Mouse (Mus musculus) CD8-positive naive resting alpha-beta T cell, adult 2 months (primary cell): ENCODE measurements around the gene Esrrg.

ENCODE experiments used
- DNase-seq, 2 experiments: peaks; one replicate each; pipeline ENCODE4 v3.0.0; 2022; ENCODE audit warnings: low read depth in 2 of 2, low spot score in 2 of 2

Esrrg gene

DNA sequence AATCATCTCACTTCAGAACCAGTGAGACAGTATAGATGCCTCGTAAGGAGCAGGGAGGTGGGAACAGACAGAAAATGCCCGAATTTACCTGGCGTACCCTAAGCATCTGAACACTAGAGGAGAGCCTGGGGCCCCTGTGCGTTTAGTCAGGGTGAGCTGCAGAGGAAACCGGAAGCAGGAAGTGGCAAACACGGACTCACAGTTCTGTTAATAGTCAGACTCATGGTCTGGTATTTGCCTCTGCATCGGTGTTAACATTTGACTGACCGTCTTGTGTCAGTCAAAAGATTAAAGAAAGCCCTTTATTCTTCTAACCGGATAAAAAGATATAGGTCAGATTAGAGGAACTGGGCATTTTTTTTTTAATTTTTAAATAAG is 367.8 kb downstream of the Esrrg start:
- no peak for DNase-seq

DNA sequence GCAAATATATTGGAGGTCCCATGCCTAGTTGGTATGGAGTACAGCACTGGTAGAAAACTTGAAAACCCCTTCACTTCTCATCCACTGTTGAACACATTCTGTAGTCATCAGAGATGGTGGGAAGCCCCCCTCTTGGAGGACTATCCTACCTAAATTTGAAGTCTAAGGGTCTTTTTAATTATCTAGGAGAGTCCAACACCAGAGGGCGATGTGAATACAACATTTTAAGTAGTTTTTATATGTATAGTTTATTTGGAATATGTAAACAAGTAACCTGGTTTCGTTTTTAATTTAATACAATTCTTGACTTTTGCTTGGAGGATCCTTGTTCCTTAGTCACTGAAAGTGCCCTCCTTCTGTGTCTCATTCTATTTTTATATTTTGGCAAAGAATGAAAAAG is 372.4 kb downstream of the Esrrg start:
- no peak for DNase-seq

DNA sequence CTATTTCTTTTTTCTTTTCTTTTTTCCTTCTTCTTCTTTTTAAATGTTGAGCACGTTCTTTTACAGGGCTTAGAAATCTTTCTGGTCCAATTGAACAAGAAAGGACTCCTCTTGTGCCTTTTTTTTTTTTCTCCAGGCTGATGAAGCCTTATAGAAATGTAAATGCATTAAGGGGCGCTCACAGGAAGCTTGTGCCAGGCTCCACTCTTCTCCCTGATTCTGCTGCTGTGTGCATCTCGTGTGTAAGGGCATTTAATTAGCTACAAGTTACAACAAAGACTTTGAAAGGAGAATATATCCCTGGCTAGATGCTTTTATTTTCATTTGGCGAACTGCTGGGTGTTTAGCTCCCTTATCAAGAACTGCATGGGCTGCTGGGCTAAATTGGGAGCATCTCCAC is 374.6 kb downstream of the Esrrg start:
- DNase-seq, result no peak

DNA sequence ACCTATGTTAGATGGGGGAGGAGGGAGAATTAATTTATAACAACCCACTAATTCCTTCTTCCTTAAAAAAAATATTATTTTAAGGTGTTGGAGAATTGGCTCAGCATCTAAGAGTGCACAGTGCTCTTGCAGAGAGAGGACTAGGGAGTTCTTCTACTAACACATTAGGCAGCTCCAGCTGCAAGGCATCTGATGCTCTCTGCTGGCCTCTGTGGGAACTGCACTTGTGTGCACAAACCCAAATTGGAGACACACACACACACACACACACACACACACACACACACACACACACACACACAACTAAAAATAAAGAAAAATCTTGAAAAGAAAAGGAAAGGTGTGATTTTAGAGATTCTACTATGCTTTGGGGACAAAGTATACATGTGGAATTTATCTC is 381.6 kb downstream of the Esrrg start:
- DNase-seq, result no peak

DNA sequence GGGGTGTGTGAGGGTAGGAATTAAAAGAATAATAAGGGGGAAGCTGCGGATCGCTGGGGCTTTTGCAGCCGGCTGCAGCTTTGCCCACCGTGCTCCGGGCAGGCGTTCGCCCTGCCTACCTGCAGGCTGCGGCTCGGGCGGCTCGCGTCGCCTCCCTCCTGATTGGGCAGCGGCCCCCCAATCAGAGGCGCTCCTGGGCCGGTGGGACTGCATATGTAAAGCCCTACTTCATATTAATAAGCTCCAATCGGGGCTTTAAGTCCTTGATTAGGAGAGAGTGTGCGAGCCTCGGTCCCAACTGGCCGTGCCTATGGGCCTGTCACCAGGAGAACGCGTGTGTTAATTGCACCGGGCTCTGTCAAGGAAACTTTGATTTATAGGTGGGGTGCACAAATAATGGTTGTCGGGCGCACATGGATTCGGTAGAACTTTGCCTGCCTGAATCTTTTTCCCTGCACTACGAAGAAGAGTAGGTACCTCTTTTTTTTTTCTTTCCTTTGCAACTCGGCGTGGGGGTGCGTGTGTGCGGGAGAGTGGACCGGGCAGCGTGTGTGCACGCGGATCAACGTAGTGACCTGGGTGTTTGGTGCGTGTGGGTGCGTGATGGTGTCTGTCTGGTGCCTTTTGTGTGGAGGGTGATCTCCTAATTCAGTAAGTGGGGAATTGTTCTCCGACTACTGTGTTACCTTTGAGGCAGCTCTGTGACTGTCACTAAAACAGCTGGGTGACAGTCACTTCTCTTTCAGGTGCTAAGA is 389.2 kb downstream of the Esrrg start:
- DNase-seq, result no peak

DNA sequence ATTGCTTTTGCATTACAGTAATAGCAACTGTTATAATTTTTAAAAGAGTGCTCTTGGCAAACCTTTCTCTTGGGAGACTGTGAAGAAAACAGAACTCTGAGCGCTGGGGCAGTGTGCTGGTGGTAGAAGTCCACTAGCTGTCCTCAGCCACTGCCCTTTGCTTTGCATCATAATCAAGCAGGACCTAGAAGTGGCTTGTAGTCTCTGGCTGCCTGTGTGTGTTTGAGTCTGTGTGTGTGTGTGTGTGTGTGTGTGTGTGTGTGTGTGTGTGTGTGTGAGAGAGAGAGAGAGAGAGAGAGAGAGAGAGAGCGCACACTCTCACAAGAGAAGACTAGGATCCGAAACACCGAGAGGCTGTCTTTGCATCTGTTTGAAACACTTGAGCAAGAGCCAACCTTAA is 390.5 kb downstream of the Esrrg start:
- no peak for DNase-seq

DNA sequence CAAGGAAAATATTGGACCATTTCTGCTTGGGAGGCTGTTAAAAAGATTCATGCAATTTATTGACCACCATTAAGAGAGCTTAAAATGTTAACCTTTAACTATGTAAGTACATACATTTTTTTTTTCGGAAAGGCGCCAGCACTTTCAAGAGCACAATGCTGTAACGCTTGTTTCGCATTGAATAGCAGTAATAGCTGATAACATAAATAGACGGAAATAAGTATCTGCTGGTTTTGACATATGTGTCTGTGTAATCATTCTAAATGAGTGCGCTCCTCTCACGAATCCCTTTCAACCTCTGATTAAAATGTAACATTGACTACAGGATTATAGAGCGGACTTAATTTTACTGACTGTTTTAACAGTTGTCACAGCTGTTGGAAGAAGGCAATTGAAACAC is 391.6 kb downstream of the Esrrg start:
- DNase-seq, result no peak

DNA sequence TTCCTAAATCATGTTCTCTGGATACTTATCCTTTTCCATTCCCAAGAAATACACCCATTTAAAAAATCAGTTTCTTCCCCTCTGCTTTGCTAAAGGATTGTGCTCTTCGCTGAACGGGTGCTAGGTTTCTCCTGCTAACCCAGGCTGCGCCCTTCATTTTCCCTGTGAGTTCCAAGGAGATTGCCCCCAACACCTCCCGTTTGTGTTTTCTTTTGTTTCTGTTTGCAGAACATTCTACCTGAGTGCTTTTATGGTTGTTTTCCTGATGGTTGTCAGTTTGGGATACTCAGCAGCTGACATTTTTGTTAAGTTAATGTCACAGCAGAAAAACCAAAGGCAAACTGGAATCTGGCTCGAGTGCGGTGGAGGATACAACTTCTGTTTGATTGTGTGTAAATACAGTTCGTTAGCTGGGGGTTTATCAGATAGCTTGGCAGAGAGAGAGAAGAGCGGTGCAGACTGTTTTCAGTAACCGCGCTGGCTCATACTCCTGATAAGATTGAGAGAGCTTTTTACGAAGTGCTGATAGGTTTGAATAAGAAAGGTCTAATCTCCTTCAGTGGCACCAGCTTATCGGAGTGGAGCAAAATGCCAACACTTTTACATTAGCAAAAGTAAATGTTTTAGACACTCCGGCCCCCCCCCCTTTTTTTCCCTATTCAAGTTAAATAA is 398.4 kb downstream of the Esrrg start:
- DNase-seq, result no peak

DNA sequence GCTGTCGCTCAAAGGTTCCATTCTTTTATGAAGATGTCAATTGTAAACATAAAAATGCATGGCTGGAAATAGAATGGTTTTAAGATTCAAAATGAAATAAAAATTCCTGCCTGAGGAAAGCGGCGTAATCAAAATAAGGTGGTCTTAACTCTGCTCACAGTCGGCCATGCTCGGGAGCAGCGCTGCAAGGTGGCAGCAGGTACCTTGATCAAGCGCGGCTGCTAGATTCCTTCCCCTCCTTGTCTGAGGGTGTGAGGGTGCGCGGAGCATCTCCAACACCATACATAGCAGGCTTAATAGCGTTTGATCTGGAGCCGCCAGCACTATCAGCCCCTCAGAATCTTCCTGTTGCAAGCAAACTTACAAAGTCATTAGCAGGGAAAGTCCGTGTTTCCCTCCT is 399.9 kb downstream of the Esrrg start:
- no peak for DNase-seq

DNA sequence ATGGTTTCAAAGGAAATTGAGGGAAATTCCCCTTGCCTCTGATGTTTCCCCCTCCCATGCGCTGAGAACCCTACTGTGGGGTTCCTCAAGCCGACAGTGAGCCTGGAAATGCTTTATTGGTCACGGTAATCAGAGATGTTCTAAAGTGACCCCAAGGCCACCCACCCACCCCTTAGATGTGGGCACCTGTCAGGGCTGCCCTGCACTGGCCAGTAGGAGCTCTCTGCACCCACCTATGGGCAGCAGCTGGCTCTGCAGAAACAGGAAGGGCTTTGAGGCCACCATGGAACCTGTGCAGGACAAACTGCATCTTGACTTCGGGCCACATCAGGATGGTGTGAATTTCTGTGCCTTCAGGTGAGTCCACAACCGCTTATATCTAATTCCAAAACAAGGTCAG is 401.3 kb downstream of the Esrrg start:
- no peak for DNase-seq

DNA sequence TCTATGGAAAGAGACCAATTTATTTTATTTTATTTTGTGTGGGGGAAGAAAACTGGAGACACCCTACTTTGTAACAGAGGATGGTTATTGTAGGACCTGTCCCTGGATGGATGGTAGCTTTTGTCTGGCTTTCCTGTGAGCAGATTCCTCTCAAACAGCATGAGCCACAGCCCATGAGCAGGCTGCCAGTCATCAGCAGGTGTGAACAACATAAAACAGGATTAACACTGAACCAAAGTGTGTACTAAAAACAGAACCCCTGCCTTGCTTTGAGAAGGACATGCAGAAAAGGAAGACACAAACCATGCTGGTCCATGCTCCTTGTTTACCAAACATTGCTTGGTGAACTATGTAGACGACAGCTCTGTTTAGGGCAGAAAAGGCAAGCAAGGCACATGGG is 402.3 kb downstream of the Esrrg start:
- no peak for DNase-seq

DNA sequence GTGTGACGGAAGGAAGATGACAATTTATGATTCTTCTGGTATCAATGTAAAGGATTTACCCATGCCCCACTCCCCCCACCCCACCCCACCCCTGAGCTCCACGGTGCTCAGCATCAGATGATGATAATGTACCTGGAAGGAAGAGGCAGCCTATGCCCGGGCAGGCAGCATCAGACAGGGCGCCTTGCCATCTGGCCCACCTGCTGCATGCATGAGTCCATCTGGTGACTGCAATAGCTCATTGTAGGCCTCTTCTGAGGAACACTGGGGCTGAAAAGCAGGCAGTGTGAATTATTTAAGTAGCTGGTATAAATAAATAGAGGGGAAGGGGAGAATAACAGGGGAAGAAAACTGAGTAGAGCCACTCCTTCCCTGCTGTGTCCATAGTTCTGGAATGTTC is 405.8 kb downstream of the Esrrg start:
- no peak for DNase-seq

DNA sequence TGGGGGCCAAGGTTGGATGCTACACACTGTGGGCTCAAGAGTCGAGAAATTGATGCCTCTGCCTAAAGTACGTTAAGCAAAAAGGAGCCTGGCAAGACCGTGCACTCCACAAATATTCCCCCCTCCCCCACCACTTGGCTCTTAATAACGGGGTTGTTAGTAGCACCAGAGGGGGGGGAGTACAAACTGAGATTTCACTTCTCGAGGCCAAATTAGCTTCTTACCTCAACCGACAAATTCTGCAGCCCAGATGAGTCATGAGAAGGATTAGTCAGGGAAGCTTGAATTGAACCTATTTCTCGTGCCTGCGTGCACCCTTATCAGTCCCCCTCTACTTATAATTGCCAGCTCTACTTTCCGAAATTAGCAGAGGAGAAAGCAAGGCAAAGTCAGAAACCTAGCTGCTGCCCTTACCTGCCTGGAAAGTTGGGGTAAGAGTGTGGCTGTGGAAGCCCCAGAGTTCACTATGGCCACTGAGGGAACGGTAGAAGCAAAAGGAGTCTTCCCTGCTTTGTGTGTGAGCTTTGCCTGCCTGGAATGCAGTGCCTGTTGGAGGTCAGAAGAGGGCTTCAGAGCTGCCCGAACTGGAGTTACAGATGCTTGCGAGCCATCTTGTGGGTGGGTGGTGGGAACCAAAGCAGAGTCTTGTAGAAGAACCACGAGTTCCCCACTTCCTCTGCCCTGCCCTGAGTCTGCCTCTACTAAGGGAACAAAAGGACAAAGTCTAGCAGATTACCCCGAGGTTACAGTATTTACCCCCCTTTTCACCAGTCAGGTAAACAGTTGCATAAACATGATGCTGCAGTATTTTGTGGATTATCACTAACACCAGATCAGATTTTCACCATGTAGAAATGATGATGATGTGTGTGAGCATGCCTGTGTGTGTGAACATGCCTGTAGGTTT is 409.6 kb downstream of the Esrrg start:
- no peak for DNase-seq

DNA sequence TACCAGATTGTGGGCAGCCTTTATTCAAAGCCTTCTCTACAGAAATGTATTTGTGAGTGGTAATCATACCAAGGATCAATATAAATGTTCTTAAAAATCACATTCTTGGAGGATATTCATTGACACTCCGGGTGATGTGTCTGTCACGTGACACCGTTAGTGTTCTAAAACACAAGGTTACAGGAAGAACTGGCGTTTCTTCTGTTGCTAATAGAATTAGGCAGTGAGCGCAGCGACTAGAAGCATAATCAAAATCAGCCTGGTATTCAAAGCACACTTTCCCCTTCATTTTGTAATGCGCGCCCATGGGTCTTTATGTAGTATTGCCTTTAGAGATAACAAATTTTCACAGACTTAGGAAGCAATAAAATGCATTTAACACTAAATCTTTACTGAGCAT is 420.6 kb downstream of the Esrrg start:
- DNase-seq, result no peak

DNA sequence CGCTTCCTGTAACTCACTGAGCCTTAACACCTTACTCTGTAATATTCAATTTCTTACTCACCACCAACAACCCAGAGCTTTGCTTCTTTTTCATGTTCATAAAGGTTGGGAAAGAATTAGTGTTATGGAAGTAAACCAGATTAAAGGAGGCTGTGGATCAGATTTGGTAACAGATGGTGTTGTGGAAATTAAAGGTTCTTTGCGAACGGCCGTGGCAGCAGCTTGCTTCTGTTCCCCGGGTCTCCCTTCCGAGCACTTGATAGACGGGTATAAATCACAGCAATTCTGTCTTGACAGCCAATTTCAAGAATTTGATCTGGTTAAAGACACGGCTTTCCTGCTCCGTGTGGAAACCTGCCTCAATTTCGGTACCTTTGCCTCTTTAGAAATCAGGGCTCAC is 421.5 kb downstream of the Esrrg start:
- no peak for DNase-seq

DNA sequence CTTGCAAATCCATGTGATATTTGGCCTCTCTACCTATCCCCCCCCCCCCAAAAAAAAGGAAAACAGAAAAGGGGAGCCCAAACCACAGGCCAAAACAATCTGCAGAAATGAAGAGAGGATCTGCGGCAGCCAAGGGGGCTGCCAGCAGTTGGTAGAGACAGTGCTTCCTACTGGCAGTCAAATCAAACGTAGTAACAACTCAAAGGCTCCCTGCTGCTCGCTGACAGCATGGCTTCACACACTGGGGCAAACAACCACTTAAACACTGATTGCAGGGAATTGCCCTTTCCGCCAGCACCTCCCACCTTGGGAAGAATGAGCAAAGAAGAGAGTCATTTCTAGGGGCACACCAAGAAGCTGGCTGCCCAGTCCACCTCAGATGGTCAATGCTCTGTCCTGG is 422.7 kb downstream of the Esrrg start:
- no peak for DNase-seq

DNA sequence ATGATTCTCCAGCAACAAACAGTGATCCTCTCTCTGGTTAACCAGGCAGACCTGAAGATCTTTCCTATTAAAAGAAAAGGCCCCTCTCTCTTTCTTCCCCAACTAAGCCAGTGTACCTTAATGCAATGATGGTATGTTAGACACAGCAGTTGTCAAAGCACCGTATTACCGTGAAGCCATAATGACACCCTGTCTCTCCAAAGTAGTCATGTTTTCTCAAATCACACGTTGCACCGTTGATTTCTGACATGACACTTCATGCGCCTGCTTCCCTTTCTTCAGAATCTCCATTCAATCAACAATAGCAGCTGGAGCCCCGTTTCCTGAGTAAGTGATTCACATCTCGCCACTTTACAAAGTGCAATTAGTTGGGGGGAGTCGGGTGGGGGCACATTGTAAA is 427.4 kb downstream of the Esrrg start:
- no peak for DNase-seq

DNA sequence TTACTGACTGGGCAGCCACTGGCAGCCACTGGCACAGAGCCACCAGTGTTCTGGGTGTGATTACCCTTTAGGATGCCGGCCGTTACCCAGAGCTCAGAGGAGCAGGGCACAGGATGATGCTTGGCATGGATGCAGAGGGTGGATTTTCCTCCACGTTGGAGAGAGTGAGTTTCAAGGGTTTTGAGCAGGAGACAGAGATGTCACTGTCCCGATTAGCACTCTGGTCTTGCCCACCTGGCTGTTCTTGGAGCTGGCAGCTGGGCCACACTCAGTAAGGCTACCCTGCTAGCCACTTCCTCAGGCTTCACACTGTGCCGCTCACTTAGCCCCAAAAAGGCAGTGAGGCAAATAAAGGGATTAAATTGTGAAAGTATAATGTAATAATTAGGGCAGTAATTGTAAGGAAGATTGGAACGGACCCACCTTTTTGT is 438.1 kb downstream of the Esrrg start:
- DNase-seq, result no peak

DNA sequence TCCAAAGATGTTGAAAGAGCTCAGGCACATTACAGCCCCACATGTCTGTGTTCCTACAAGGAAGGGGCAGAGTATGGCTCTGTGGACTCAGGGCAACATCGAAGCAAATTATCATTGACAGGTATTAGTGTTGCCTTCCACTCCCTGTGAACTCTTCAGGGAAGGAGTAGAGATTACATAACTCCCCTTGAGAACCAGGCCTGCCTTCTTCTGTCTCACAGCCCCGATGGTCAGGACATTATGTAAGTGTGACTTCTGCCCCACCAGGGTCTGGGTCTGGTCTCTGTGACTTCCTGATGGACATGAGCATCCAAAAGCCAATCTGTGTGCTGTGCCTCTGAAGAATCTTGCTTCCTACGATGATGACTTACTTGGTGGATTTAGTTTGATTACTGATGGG is 438.6 kb downstream of the Esrrg start:
- DNase-seq, result no peak

DNA sequence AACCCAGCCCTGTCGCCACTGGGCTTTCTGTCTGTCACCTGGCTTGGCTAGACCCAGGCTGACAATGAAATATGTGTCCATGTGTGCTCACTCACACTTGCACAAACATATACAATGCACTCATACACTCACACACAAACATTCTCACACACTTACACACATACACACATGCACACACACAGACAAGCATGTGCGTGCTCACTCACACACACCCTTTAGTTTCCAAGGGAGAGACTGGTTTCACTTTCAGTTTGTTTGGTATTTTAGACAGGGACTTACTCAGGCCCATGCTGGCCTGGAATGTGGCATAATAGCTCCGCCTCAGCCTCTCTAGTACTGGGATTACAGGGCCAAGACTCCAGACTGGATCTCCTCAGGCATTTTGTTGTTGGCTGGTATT is 447.3 kb downstream of the Esrrg start:
- no peak for DNase-seq

DNA sequence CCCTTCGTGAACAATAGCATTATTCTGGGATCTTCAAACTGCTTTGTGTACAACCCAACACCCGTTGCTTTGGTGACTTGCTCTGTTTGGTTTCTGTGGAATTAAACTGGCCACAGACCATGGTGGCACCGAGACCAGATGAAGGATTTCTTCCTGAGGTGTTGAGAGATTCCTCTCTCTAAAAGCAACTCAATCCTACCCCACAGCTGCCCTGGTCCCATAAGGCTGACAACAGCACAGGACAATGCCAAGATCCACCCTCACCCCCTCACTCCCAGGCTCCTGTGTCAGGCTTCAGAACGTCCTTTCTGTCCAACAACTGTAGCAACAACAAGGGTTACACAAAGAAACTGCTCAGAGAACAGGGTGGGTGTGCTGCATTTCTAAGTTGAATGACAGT is 449.3 kb downstream of the Esrrg start:
- no peak for DNase-seq

DNA sequence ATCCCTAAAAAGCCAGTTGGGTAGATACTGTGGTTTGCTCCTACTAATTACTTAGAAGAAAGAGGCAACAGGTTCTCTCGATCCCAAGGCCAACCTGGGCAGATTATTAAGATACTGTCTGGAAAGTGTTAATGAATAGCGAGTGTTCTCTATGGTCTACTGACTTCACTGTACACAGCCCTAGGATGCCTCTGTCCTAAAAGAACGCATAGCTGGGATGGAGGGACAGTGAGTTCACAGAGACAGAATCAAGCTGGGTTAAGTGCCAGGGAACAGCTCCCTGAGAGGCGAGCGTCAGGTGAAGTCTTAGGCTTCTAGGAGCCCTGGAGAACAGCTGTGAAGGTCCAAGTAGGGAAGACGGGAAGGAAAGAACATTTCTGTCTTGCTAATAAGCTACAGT is 450.4 kb downstream of the Esrrg start:
- no peak for DNase-seq
